Mouse (Mus musculus) cerebellum, adult 2 months (tissue): ENCODE measurements around the gene Tmem114.

Experiments
- CTCF ChIP-seq: fragments of 200-500 bp; IDR thresholded peaks from 2 replicates; pipeline ENCODE4 v1.5.1; 2011; ENCODE audit warnings: low read depth, mild to moderate bottlenecking, control low read depth, low read length, moderate library complexity, borderline replicate concordance; ENCODE audit not compliant: insufficient read depth
- POLR2A ChIP-seq: fragments of 200-500 bp; IDR thresholded peaks from 2 replicates; pipeline ENCODE4 v1.6.1; 2011; ENCODE audit warnings: low read length, control low read depth, borderline replicate concordance; ENCODE audit not compliant: insufficient read depth

GRCm38 (mm10) chr16:8455221-8455620, 30.3 kb upstream of the Tmem114 start:
- TF ChIP-seq CTCF (no peak), POLR2A (no peak)
